Mouse (Mus musculus): ENCODE data around the gene Cope. TPM values are rescaled to one million over a fixed set of nuclear protein-coding genes. Genes with fewer than 3 reads are reported as not detected.

Cope gene
- total RNA-seq, 2 experiments from 2014 or later: 157 to 174 TPM

GRCm38 (mm10) chr8:70309311-70309710 lies 7.0 kb downstream of the Cope start:
- no peak for DNase-seq

- no peak for DNase-seq
Observed at GRCm38 (mm10) chr8:70313399-70313798, 11.1 kb downstream of the Cope start.

- DNase-seq: peak; percentile 48 to 63
Observed at GRCm38 (mm10) chr8:70315624-70316510, 13.5 kb downstream of the Cope start, which contains the start of gene Cers1. TSS of gene Cers1 (plus strand) at chr8:70315775.

GRCm38 (mm10) chr8:70316511-70317504 lies 14.5 kb downstream of the Cope start:
- DNase-seq: no peak

- no peak for DNase-seq
Observed at GRCm38 (mm10) chr8:70317872-70318271, 15.6 kb downstream of the Cope start.

- DNase-seq: no peak
Observed at GRCm38 (mm10) chr8:70323716-70324115, 21.4 kb downstream of the Cope start.

GRCm38 (mm10) chr8:70327512-70327911 lies 25.2 kb downstream of the Cope start:
- DNase-seq: no peak

- DNase-seq: no peak
Observed at GRCm38 (mm10) chr8:70329124-70329834, 27.0 kb downstream of the Cope start, which contains the start of gene Gdf1. TSS of gene Gdf1 (plus strand) at chr8:70329817.

GRCm38 (mm10) chr8:70329835-70330740 lies 27.8 kb downstream of the Cope start:
- DNase-seq: no peak

GRCm38 (mm10) chr8:70330741-70331364 lies 28.5 kb downstream of the Cope start:
- DNase-seq: no peak

- no peak for DNase-seq
Observed at GRCm38 (mm10) chr8:70331526-70331925, 29.2 kb downstream of the Cope start.

GRCm38 (mm10) chr8:70332070-70332877 lies 30.0 kb downstream of the Cope start:
- peak; percentile 41 to 60 for DNase-seq

GRCm38 (mm10) chr8:70332878-70333202 lies 30.5 kb downstream of the Cope start:
- no peak for DNase-seq

- no peak for DNase-seq
Observed at GRCm38 (mm10) chr8:70338931-70339330, 36.6 kb downstream of the Cope start.

- no peak for DNase-seq
Observed at GRCm38 (mm10) chr8:70340659-70341058, 38.3 kb downstream of the Cope start.

GRCm38 (mm10) chr8:70342007-70342406 lies 39.7 kb downstream of the Cope start:
- DNase-seq: no peak

GRCm38 (mm10) chr8:70343076-70343475 lies 40.8 kb downstream of the Cope start:
- DNase-seq: no peak

GRCm38 (mm10) chr8:70343696-70344095 lies 41.4 kb downstream of the Cope start:
- peak in 1 of 2 experiments; percentile 55 for DNase-seq

GRCm38 (mm10) chr8:70344279-70344678 lies 42.0 kb downstream of the Cope start:
- DNase-seq: no peak

- no peak for DNase-seq
Observed at GRCm38 (mm10) chr8:70347443-70347842, 45.1 kb downstream of the Cope start.
